In genomic region chr17:14493751-14494320, GRCm38 (mm10) we compare ENCODE assay signal across 19 mouse cellular contexts.
DNase-seq lines count a peak whose midpoint lies in the region; ATAC-seq lines count a peak whose summit lies in the region.
"Had no signal": no experiment of that assay in that cellular context is flagged by ENCODE, and none has a peak within 500 bp of the region (broad histone marks: within the 10 kb centered on the region; RNA-seq: fewer than 3 reads in every experiment).

No protein-coding gene starts in this region.

- H3K9ac ChIP-seq in embryonic facial prominence, embryonic 12.5 days: no peak overlapping the region
- H3K9ac ChIP-seq in embryonic facial prominence, embryonic 14.5 days (ENCODE audit: low read depth, low read length): no peak overlapping the region
- no peak overlapping the region for H3K9ac ChIP-seq in limb, embryonic 11.5 days (ENCODE audit: low read length)
- H3K9ac ChIP-seq in limb, embryonic 15.5 days: no peak overlapping the region
- H3K9ac ChIP-seq: forebrain, embryonic 15.5 days; heart, embryonic 15.5 days; hindbrain, embryonic 13.5 days had no signal

- H3K9me3 ChIP-seq in embryonic facial prominence, embryonic 12.5 days: no peaks in the 10 kb centered on the region
- no peaks in the 10 kb centered on the region for H3K9me3 ChIP-seq in embryonic facial prominence, embryonic 14.5 days (ENCODE audit: control insufficient read depth, low read length)
- no peaks in the 10 kb centered on the region for H3K9me3 ChIP-seq in limb, embryonic 11.5 days (ENCODE audit: control insufficient read depth, low read length)
- H3K9me3 ChIP-seq in limb, embryonic 15.5 days: no peaks in the 10 kb centered on the region
- H3K9me3 ChIP-seq: forebrain, embryonic 15.5 days; heart, embryonic 15.5 days; hindbrain, embryonic 13.5 days had no signal

- no peaks in the 10 kb centered on the region for H3K36me3 ChIP-seq in embryonic facial prominence, embryonic 12.5 days
- no peaks in the 10 kb centered on the region for H3K36me3 ChIP-seq in embryonic facial prominence, embryonic 14.5 days (ENCODE audit: control insufficient read depth, insufficient read depth, low read length)
- H3K36me3 ChIP-seq in limb, embryonic 11.5 days (ENCODE audit: control insufficient read depth, insufficient read depth, low read length): no peaks in the 10 kb centered on the region
- H3K36me3 ChIP-seq in limb, embryonic 15.5 days: no peaks in the 10 kb centered on the region
- H3K36me3 ChIP-seq: forebrain, embryonic 15.5 days; heart, embryonic 15.5 days; hindbrain, embryonic 13.5 days had no signal

- DNase-seq in embryonic facial prominence, embryonic 14.5 days (ENCODE audit: low spot score): peak; percentile 72
- peak; percentile 39 for DNase-seq in limb, embryonic 11.5 days (ENCODE audit: low spot score)
- DNase-seq in adrenal gland, adult 2 months: no peak
- DNase-seq: adrenal gland, postnatal 36 days; cerebellum, adult 2 months; cerebellum, postnatal 10 days; gastrocnemius, postnatal 36 days; heart, adult 2 months; heart, postnatal 14 days had no signal

- H3K27ac ChIP-seq in embryonic facial prominence, embryonic 12.5 days: peak overlapping the region; percentile 58; the same call in 1 of the 2 replicates
- no peak overlapping the region; the same call in 1 of the 2 replicates for H3K27ac ChIP-seq in embryonic facial prominence, embryonic 14.5 days (replicated peaks; ENCODE audit: low read depth, low read length)
- peak overlapping the region; percentile 58 for H3K27ac ChIP-seq in limb, embryonic 11.5 days (replicated peaks; ENCODE audit: low read depth, low read length)
- H3K27ac ChIP-seq in limb, embryonic 15.5 days: peak overlapping the region; percentile 47; the same call in 1 of the 2 replicates
- H3K27ac ChIP-seq: forebrain, embryonic 15.5 days; heart, adult 2 months; heart, embryonic 15.5 days; hindbrain, embryonic 13.5 days; hindbrain, postnatal 0 days had no signal

- no peak overlapping the region for H3K4me2 ChIP-seq in embryonic facial prominence, embryonic 12.5 days (replicated peaks)
- H3K4me2 ChIP-seq in embryonic facial prominence, embryonic 14.5 days (ENCODE audit: low read depth, low read length): no peak overlapping the region
- no peak overlapping the region for H3K4me2 ChIP-seq in limb, embryonic 11.5 days (ENCODE audit: low read depth, severe bottlenecking)
- no peak overlapping the region for H3K4me2 ChIP-seq in limb, embryonic 15.5 days
- H3K4me2 ChIP-seq: forebrain, embryonic 15.5 days; heart, embryonic 11.5 days; heart, embryonic 15.5 days; hindbrain, embryonic 13.5 days had no signal

- no peak overlapping the region for H3K4me3 ChIP-seq in embryonic facial prominence, embryonic 12.5 days
- H3K4me3 ChIP-seq in embryonic facial prominence, embryonic 14.5 days (ENCODE audit: low read depth, low read length): no peak overlapping the region
- no peak overlapping the region for H3K4me3 ChIP-seq in limb, embryonic 11.5 days (ENCODE audit: low read depth, low read length)
- no peak overlapping the region for H3K4me3 ChIP-seq in limb, embryonic 15.5 days
- H3K4me3 ChIP-seq: forebrain, embryonic 15.5 days; heart, adult 2 months; heart, embryonic 15.5 days; hindbrain, embryonic 13.5 days had no signal

- peaks cover 30% of the 10 kb centered on the region for H3K4me1 ChIP-seq in embryonic facial prominence, embryonic 12.5 days
- H3K4me1 ChIP-seq in embryonic facial prominence, embryonic 14.5 days (ENCODE audit: control insufficient read depth, insufficient read depth, low read length): peaks cover 35% of the 10 kb centered on the region; the same call in 1 of the 2 replicates
- peaks cover 17% of the 10 kb centered on the region for H3K4me1 ChIP-seq in limb, embryonic 11.5 days (ENCODE audit: control insufficient read depth, insufficient read depth, low read length)
- peaks cover 38% of the 10 kb centered on the region for H3K4me1 ChIP-seq in limb, embryonic 15.5 days
- H3K4me1 ChIP-seq: forebrain, embryonic 15.5 days; heart, embryonic 15.5 days had no signal

- 0 out of 2 replicates have a peak, but pooled peaks cover 2% of the 10 kb centered on the region for H3K27me3 ChIP-seq in embryonic facial prominence, embryonic 12.5 days
- no peaks in the 10 kb centered on the region for H3K27me3 ChIP-seq in embryonic facial prominence, embryonic 14.5 days (replicated peaks; ENCODE audit: control insufficient read depth, insufficient read depth, low read length)
- no peaks in the 10 kb centered on the region for H3K27me3 ChIP-seq in limb, embryonic 11.5 days (ENCODE audit: control insufficient read depth, insufficient read depth, low read length)
- peaks cover 8% of the 10 kb centered on the region; the same call in 1 of the 2 replicates for H3K27me3 ChIP-seq in limb, embryonic 15.5 days
- H3K27me3 ChIP-seq: forebrain, embryonic 15.5 days; hindbrain, embryonic 13.5 days had no signal

- 43% methylated on average over 8 of the region's 8 CpGs for WGBS in embryonic facial prominence, embryonic 12.5 days
- WGBS in embryonic facial prominence, embryonic 14.5 days: 47% methylated on average over 8 of the region's 8 CpGs
- 50% methylated on average over 8 of the region's 8 CpGs for WGBS in limb, embryonic 11.5 days
- WGBS in limb, embryonic 15.5 days: 33% methylated on average over 8 of the region's 8 CpGs

- no peak; the same call in 1 of the 2 replicates for ATAC-seq in embryonic facial prominence, embryonic 12.5 days (ENCODE audit: insufficient number of reproducible peaks, insufficient read depth, low FRiP score, low TSS enrichment)
- ATAC-seq in embryonic facial prominence, embryonic 14.5 days (ENCODE audit: low read depth): no peak
- peak; percentile 48 for ATAC-seq in limb, embryonic 11.5 days (ENCODE audit: insufficient number of reproducible peaks, low FRiP score, low TSS enrichment, low read depth)
- peak; percentile 60; the same call in 1 of the 2 replicates for ATAC-seq in limb, embryonic 15.5 days (ENCODE audit: insufficient number of reproducible peaks, low FRiP score, low TSS enrichment, low read depth)
- ATAC-seq in megakaryocyte-erythroid progenitor cell, adult 5-6 weeks (replicated peaks; ENCODE audit: low FRiP score, low TSS enrichment, poor library complexity, severe bottlenecking): no peak
- ATAC-seq: activated CD4-positive, CD25-positive, alpha-beta regulatory T cell, adult 4 months; forebrain, embryonic 15.5 days; hindbrain, postnatal 0 days; Patski had no signal

Comparison
In these comparisons a context has a peak if more than half of its experiments do, and no peak if none do; other contexts are left out.
1. ATAC-seq: peak in limb, embryonic 11.5 days (single experiment) and limb, embryonic 15.5 days (single experiment); none in embryonic facial prominence, embryonic 12.5 days (single experiment), embryonic facial prominence, embryonic 14.5 days (single experiment) and megakaryocyte-erythroid progenitor cell, adult 5-6 weeks (single experiment).